Mouse (Mus musculus) adrenal gland, adult 18-20 months (tissue): Measurements from ENCODE around the gene Aftph. TPM values are rescaled to one million over a fixed set of nuclear protein-coding genes. Genes with fewer than 3 reads are reported as not detected.

Experiments
- DNase-seq, 2 experiments: peaks; one replicate each; pipeline ENCODE4 v3.0.0; 2021 to 2022; ENCODE audit warnings: low spot score in 2 of 2
- total RNA-seq, 2 experiments: library from RNA; stranded (reverse); gene quantifications; 1 replicate in 1 of 2; 2 replicates in 1 of 2; pipeline ENCODE4 v1.2.3; 2021

The Aftph gene
- total RNA-seq, 2 experiments from 2014 or later, result 46.0 to 56.2 TPM

DNA sequence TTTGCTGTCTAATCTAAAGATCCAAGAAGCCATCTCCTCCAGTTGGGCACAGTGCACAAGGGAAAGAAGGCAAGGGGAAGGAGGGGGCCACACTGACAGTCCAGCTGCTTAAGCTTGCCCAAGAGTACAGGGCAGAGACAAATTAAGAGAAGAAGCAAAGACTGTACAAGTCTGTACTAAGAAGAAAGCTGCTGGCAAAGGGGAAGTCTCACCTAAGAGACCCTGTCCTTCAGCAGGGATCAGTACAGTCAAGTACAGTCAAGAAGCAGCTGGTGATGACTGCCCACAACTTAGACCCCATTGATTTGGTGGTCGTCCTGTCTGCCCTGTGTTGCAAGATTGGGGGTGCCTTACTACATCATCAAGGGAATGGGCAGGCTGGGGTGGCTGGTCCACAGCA lies 12.0 kb downstream of the Aftph start:
- no peak for DNase-seq

DNA sequence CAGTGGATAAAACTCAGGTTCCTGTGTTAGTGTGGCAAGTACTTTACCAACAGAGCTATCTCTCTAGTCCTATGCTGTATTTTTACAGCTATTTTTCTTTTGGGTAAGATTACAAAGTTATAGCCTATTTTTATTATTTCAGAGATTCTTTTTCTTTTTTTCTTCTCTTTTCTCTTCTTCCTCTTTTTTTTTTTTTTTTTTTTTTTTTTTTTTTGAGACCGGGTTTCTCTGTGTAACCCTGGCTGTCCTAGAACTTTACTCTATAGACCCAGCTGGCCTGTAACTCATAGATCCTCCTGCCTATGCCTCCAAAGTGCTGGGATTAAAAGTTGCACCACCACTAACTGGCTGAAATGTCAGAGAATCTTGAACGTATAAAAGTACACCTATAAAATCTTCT lies 13.3 kb downstream of the Aftph start:
- no peak for DNase-seq

DNA sequence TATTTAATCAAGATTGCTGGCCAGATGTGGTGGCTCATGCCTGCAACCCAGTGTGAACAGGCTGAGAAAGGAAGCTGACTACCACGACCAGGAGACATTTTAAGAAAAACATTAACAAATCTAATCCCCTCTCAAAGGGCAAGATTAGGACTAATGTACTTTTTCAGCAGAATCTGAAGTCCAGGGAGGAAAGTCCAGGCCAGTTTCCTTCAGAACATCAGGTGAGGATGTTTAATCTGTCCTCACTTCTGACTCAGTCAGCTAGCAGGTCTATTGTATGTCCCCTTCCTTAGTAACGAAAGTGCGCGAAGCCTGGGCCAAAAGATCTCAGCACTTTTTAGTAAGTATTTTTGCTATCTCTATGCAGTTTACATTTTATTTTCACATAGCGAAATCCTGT lies 17.8 kb downstream of the Aftph start:
- no peak for DNase-seq

DNA sequence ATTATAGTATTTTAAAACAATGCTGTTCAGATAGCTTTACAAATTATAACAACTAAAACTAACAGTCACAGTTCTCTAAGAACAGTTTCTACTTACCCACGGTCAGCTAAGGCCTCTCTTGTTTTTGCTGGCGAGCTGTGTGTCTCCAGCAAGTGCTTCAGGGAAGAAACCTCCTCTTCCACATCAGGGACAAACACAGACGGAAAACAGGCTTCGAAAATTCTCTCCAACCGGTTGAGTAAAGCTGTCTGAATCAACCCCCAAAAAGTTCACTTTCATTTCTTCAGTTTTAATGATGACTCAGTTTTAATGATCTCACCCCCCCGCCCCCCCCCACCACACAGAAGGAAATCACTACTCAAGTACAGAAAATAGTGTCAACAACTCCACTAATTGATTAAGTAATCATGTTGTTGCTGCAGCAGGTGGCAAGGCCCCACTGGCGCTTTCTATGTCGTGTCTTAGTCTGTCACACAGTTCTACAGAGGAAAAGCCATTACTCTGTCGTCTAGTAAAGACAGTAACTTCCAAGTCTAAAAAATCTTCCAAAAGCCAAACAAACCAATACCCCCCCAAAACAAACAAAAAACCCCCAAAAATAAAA lies 29.2 kb downstream of the Aftph start:
- DNase-seq, result no peak

DNA sequence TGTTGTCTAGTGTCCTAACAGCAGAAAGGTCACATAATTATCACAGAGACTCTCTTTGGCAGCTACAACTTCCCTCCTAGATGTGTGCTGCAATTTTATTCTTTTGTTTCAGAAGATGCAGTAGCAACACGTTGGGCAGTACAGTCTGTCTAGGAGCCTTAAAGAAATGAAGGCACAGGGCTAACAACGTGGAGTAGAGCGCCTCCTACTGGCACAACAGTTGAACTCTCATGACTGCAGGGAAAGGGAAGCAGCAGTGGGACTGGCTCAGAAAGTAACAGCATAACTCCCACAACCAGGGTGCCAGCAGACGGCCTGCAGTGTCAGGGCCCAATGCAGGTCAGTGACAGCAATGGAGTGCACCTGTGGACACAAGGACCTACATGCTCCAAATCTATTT lies 50.4 kb downstream of the Aftph start:
- peak; percentile 33 to 41 for DNase-seq

DNA sequence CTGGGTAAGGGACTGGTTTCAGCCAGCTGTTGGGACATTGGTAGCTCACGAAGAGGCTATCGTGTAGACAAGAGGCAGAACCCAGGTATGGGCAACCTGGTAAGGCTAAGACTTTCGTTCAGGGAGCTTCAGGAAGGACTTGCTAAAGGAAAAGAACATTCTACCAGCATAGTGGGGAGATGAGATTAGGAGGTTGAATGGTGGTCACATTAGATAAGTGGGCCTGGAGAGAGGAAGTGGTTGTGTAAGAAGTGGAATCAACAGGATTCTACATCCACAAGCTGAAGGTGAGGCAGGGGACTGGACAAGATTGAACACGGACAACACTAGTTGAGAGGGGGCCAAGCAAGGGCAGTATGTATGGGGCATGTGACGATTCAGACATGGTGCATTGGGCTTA lies 59.7 kb downstream of the Aftph start:
- no peak for DNase-seq

DNA sequence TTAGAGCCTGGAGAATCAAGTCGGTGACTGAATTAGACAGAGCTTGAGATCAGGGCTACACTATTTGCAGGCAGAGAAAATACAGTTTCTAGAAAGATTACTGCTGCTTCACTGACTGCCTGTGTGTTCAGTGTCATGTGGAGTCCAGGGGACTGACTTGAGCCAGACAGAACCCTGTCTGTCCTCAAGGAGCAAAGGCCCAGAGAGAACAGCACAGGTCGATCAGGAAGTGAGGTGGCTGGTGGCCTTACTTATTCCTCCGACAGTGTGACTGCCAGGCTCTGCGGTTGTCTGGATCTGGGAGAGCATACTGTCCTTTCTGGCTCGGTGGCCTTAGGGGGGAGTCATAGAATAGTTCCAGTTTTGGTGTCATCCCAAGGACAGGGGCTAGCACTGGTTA lies 60.6 kb downstream of the Aftph start:
- DNase-seq, result no peak

DNA sequence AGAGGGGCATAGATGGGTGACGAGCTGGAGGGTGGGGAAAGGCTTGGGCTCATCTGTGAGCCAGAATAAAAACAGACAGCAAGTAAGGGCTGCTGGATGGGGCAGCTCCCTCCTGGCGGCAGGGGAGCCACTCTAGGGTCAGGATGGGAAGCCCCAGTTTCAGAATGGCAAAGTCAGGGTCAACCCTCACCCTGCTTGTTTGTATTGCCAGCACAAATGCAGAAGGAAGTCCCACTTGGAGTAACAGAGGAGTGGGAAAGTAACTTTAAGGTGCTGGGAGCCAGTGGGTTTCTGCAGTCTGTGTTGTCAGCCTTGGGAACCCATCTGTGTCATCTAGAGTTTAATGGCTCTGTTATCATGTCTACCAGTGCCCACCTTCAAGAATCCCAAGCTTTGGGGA lies 62.0 kb downstream of the Aftph start:
- no peak for DNase-seq

DNA sequence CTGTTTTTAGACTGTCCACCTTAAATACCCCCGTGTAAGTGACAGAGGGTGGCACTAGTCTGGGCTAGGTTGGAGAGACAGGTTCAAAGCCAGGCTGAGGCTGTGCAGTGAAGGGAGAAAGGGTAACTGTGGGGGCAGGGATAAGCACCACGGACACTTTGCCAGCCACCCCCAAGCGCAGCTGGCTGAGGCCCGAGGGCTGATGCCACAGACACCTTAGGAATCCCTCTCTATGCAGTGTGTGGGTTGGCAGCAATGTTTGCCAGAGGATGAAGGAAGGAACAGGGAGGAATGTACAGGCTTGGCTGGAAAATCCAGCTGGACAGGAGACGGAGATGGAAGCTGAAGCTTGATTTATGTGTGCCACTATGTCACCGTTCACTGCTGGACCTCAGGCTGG lies 68.9 kb downstream of the Aftph start:
- DNase-seq, result no peak

DNA sequence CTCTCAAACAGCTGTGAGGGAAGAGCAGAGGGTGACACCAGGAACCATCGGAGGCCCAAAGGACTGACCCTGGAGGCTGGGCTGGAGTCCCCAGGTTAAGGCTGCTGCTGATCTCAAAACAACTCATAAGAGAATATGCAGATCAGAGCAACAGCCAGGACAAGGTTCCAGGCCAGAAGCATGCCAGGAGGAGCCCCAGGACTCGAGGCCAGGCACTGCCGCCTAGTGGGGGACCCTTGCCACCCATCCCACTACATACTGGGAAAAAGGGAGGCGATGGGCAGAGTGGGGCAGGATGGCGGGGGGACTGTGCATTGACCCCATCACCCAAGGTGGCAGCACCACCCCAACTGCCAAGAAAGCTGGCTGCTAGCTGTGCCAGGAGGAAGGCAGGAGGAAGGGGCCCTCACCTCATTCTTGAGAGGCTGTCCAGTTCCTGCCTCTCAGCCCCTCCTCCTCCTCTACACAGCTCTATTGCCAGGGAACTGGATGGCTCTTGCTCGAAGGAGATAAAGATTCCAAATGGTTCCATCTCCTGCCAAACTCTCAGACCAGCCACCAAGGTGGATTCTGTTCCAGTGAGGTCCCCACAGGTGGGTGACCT lies 69.5 kb downstream of the Aftph start:
- DNase-seq, result no peak

DNA sequence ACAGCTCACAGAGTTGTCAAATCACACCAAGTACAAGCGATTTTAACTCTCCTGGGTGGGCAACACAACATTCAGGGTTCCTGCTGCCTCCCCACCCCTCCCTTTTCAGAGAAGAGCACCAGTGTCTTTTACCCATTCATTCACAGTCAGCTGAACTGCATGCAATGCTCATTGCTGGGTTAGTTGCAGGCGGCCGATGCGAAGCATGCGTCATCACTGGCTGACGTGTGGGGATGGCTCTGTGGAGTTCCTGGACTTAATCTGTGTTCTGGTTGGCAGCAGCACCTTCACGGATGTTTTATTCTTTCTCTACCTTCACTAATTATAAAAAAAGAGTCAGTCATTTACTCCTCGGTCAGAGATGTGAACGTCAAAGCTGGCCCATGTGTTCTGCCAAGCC lies 76.5 kb downstream of the Aftph start:
- no peak for DNase-seq

DNA sequence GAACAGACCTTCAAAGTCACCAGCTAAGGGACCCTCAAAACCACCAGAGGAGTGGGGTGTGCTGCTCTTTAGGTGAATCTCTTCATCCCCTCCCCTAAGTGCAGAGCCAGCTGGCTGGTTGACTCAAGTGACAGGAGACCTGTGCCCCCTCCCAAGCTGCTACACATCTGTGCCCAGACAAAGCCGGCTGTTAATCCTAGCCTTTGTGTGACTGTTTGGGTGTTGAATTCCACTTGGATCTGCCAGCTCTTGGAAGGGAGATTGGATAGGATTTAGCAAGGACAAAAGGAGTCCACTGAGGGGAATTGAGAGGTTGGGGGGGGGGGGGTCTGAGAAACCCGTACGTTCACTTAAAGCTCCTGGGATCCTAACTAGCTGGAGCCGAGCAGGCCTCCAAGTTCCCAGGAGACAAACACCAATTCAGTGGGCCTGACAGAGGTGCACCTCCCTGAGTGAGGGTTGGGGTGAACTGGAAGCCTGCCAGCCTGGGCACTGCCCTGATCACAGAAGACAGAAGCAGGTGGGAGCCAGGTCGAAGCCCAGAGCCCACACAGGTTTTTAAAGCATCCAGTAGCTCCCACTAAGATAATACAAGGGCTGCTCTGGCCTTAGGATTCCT lies 77.7 kb downstream of the Aftph start:
- no peak for DNase-seq

DNA sequence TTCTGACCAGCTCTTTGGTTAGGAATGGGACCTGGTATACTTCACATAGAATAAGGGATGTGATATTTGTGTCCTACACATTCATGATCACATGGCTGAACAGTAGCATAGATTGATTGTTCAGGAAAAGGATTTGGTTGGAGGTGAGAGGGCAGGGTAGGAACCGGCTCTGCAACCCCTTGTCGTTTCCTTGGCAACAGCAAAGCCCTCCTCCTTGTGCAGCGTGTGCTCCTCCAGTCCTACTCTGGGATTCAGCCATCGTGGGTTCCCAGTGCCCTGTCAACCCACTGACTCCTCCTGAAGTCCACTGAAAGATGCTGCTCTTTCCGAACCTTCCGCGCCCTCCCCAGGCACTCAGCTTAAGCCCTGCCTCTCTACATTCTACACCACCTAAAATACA lies 78.6 kb downstream of the Aftph start:
- no peak for DNase-seq

DNA sequence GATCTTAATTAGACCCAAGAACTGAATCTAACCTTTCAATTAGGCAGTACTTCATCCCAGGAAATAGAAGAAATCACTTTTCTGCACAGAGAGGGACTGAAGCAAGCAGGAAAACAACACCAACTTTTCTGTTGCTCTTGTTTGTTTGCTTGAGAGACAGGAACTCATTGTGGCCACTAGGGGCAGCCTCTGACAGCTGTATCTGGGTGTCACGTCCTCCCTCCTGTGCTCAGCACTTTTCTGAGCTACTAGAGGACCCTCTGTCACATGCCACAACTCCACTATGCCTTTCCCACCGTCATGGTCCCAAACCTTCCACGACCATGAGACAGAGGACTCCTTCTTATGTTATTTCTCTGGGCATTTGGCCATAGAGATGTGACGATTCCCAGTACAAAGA lies 79.7 kb downstream of the Aftph start:
- DNase-seq, result no peak

DNA sequence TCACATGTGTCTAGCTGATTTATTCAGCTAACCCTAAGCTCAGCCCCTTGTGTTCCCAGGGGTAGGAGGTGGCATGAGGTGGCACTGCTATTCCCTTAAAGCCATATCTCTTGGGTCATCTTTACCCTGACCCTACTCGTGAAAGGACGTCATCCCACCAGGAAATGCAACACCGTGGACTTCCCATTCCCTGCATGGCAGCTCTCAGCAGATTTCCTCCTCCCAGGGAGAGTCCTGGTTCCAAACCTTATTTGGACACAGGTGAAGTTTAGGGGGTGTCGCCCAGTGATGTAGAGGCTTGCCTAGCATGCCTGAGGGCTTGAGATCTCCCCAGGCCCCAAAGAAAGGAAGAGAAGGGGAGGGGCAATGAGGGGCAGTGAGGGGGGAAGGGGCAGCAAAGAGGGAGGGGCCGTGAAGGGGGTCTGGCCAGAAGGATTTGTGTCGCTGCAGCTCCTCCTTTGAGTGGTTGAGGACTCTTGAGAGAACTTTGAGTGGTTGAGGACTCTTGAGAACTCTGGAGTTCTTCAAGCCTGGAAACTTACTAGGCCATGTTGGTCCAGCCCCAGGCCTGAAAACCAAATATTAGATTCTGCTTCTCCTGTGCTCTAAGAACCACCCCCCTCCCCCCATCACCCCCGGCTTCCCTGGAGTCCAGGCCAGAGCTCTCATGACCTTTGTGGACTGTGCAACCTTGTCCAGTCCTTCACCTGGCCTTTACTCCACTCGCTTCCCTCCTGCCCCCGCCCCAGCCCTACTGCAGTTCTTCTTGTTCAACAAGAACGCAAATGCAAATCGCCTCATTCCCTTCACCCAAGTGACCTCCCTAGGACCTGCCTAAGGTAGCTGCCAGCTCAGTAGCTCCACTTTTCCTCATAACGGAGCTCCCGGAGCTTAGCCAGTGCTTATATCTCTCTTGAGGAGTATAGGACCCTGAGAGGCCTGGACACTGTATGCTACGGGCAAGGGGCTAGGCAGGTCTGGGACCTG lies 81.0 kb downstream of the Aftph start:
- no peak for DNase-seq

DNA sequence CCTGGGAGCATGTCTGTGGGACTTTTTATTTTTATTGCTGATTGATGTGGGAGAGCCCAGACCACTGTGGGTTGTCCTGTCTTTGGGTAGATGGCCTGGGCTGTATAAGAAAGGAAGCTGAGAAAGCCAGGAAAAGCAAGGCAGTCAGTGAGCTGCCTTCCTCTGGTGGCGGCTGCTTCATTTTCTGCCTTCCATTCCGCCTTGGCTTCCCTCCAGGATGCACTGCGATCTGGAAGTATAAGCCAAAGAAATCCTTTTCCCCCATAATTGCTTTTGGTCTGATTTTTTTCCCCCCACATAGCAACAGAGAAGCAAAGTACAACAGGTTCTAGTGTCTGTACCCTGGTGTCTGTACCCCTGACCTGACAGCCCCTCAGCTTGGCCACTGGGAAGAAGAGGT lies 82.3 kb downstream of the Aftph start:
- DNase-seq, result no peak

DNA sequence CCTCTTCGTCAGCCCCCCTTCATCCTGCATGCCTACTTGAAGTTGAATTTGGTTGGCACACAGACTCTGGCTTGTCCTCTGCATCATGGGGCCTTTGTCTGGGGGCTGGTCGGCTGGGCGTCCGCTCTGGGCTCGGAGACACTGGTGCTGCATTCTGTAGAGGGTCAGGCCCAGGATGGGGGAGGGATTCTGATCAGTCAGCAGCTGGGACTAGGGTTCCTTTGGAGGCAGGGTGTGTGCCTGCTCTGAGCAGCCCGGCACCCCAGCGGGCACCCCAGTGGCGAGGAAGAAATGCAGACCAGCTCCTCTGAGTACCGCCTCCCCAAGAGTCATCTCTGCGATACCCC lies 84.7 kb downstream of the Aftph start:
- DNase-seq, result no peak

DNA sequence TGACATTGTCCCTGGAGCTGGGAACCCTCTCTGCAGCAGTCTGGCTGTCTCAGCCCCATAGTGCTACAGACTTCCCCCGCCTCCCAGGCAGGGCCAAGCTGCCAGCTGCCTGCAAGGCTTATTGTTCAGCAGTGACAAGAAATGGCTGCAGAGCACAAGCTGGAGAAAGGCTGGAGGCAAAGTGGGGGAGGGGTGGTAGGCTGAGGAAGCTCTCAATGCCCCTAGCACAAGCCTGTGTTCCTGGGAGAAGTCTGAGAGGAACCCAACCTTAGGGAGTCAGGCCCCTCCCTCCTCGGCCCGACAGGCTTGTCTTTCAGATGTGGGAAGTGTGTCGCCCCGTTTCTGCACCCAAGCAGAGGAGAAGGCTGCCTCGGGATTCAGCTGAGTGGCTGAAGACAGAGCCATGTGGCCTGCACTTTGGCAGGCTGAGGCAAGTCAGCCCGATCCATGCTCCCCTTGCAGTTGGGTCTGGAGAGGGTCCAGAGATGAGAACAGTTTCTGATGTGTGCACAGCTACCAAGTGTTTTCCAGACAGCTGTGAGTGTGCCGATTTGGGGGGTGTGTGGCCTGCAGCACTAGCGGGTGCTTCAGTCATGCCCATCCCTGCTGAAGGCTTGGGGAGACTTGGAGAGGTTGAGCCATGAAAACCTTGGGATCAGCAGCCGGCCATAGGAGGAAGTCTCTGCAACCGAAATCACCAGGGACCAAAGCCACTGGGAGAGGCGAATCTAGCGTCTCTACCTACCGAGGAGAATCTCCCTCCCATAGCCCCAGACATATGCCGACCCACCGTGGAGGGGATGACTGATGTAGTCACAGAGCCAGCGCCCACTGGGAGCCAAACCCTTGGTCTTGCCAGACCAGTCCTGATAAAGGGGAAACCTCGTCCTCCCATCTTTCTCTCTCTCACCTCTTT lies 85.3 kb downstream of the Aftph start:
- no peak for DNase-seq

DNA sequence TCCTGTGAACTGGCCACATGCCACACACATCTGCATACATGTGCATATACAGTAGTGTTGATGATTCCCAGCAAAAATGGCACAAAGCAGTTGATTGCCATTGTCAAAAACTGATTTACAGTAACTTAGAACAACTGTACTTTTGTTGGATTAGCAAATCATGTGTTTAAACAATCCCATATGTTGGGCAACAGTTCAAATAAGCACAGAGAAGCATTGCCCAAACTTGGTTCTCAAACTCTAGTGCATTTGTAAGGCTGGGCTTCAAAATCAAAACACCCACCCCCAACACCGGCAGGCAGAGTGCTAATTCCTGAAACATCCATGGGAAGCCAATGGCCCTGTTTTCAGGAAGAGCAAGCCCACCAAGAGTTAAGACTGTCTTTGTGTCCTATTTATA lies 90.2 kb downstream of the Aftph start:
- no peak for DNase-seq

DNA sequence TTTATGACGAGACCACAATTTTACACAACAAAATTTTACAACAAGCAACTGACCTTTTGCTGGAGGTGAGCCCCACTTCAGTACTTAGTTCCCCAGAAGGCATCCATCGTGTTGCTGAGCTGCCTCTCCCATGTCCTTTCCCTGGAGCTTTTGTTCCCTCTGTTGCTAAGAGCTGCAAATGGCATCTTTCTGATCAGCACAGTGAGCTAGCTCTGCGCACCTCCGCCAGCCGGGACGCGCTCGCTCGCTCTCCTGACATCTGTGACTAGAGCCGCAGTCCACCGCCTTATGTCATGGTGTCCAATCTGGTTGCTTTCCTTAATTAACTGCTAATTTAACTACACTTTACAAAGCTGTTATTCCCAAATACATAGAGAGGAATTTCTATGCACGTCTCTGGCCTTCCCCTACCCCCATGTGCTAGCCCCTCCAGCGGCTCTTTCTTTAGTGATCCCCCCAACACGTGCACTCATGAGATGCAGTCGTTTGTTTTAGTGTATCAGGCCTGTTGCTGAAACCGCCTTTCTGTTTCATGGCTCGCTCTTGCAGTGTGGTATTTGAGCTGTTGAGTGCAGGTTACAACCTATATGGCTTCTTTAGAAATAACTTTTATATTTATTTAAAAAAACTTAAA lies 91.3 kb downstream of the Aftph start:
- DNase-seq, result no peak
